Mouse (Mus musculus): Measurements from ENCODE around the gene Mark1. TPM values are rescaled to one million over a fixed set of nuclear protein-coding genes. Genes with fewer than 3 reads are reported as not detected.

Gene Mark1
- total RNA-seq, 2 experiments from 2014 or later: 5.9 to 8.2 TPM

GRCm38 (mm10) chr1:184963121-184963693 lies 36.2 kb downstream of the Mark1 start:
- DNase-seq: no peak

GRCm38 (mm10) chr1:184961853-184962252 lies 37.5 kb downstream of the Mark1 start:
- DNase-seq: no peak

GRCm38 (mm10) chr1:184958818-184959217 lies 40.6 kb downstream of the Mark1 start:
- DNase-seq: no peak

- DNase-seq: no peak
Observed at GRCm38 (mm10) chr1:184958388-184958787, 41.0 kb downstream of the Mark1 start.

GRCm38 (mm10) chr1:184951758-184952157 lies 47.6 kb downstream of the Mark1 start:
- DNase-seq: no peak

- DNase-seq: no peak
Observed at GRCm38 (mm10) chr1:184951057-184951456, 48.3 kb downstream of the Mark1 start.

- DNase-seq: no peak
Observed at GRCm38 (mm10) chr1:184938106-184938505, 61.3 kb downstream of the Mark1 start.

GRCm38 (mm10) chr1:184935980-184936379 lies 63.4 kb downstream of the Mark1 start:
- DNase-seq: no peak

- peak; percentile 27 for DNase-seq
Observed at GRCm38 (mm10) chr1:184935490-184935889, 63.9 kb downstream of the Mark1 start.

GRCm38 (mm10) chr1:184931097-184931496 lies 68.3 kb downstream of the Mark1 start:
- DNase-seq: no peak

GRCm38 (mm10) chr1:184928382-184928781 lies 71.0 kb downstream of the Mark1 start:
- DNase-seq: no peak

GRCm38 (mm10) chr1:184927911-184928310 lies 71.5 kb downstream of the Mark1 start:
- DNase-seq: no peak

GRCm38 (mm10) chr1:184922824-184923223 lies 76.5 kb downstream of the Mark1 start:
- DNase-seq: peak; percentile 64

- no peak for DNase-seq
Observed at GRCm38 (mm10) chr1:184920057-184920456, 79.3 kb downstream of the Mark1 start.

- no peak for DNase-seq
Observed at GRCm38 (mm10) chr1:184918227-184918888, 81.0 kb downstream of the Mark1 start.

GRCm38 (mm10) chr1:184912336-184912735 lies 87.0 kb downstream of the Mark1 start:
- no peak for DNase-seq

- DNase-seq: no peak
Observed at GRCm38 (mm10) chr1:184911861-184912260, 87.5 kb downstream of the Mark1 start.

GRCm38 (mm10) chr1:184908558-184908957 lies 90.8 kb downstream of the Mark1 start:
- peak; percentile 16 for DNase-seq

GRCm38 (mm10) chr1:184905904-184906745 lies 93.2 kb downstream of the Mark1 start:
- no peak for DNase-seq

- DNase-seq: no peak
Observed at GRCm38 (mm10) chr1:184905371-184905770, 94.0 kb downstream of the Mark1 start.

GRCm38 (mm10) chr1:184903697-184904096 lies 95.7 kb downstream of the Mark1 start:
- no peak for DNase-seq

GRCm38 (mm10) chr1:184902886-184903285 lies 96.5 kb downstream of the Mark1 start:
- DNase-seq: no peak

GRCm38 (mm10) chr1:184897350-184897749 lies 102.0 kb downstream of the Mark1 start:
- DNase-seq: no peak

All from gastrocnemius, postnatal 10 days (tissue).